Mouse (Mus musculus) limb, embryonic 11.5 days (tissue): ENCODE measurements around the gene Nppa. TPM values are rescaled to one million over a fixed set of nuclear protein-coding genes. Genes with fewer than 3 reads are reported as not detected.
A peak's percentile ranks its signal among the peaks of the same experiment; 100 is the strongest.
"Not testable (repeated sequence)": the region's sequence is repeated elsewhere in the genome, so short reads cannot be mapped to it uniquely, and the experiment has no call there.

Source experiments
- ATAC-seq: fragments of 200-750 bp; cut with Nextera tagmentation; 2 replicates; pipeline ENCODE4 v1.8.0; 2017; ENCODE audit warnings: low read depth; ENCODE audit not compliant: insufficient number of reproducible peaks, low FRiP score, low TSS enrichment
- DNase-seq: peaks from one replicate; pipeline ENCODE4 v3.0.0-alpha.2; 2015; ENCODE audit warnings: low spot score
- H3K27ac ChIP-seq: fragments of 300-500 bp; sonication (generic); replicated peaks from 2 replicates; pipeline ENCODE4 v1.5.1; 2014; ENCODE audit warnings: low read depth, mild to moderate bottlenecking, low read length
- H3K27me3 ChIP-seq: fragments of 300-500 bp; sonication (generic); 2 replicates; pipeline ENCODE4 v1.6.1; 2014; ENCODE audit warnings: mild to moderate bottlenecking, low read length, mixed read lengths; ENCODE audit not compliant: control insufficient read depth, insufficient read depth
- H3K36me3 ChIP-seq: fragments of 300-500 bp; sonication (generic); 2 replicates; pipeline ENCODE4 v1.6.1; 2014; ENCODE audit warnings: mild to moderate bottlenecking, low read length, moderate library complexity, mixed read lengths; ENCODE audit not compliant: control insufficient read depth, insufficient read depth
- H3K4me1 ChIP-seq: fragments of 300-500 bp; sonication (generic); 2 replicates; pipeline ENCODE4 v1.6.1; 2014; ENCODE audit warnings: low read length, mixed read lengths; ENCODE audit not compliant: control insufficient read depth, insufficient read depth
- H3K4me2 ChIP-seq: fragments of 300-500 bp; sonication (generic); 2 replicates; pipeline ENCODE4 v1.6.1; 2014; ENCODE audit warnings: low read depth, mild to moderate bottlenecking, moderate library complexity; ENCODE audit not compliant: severe bottlenecking
- H3K4me3 ChIP-seq: fragments of 300-500 bp; sonication (generic); 2 replicates; pipeline ENCODE4 v1.5.1; 2014; ENCODE audit warnings: low read depth, low read length
- H3K9ac ChIP-seq: fragments of 300-500 bp; sonication (generic); 2 replicates; pipeline ENCODE4 v1.6.1; 2014; ENCODE audit warnings: mild to moderate bottlenecking, low read length
- H3K9me3 ChIP-seq: fragments of 300-500 bp; sonication (generic); 2 replicates; pipeline ENCODE4 v1.6.1; 2016; ENCODE audit warnings: low read length; ENCODE audit not compliant: control insufficient read depth
- WGBS: fragments of 180-500 bp; shearing (Covaris S2); extraction: QIAGEN DNeasy Blood & Tissue Kit; methylation state at CpG from one replicate; pipeline ENCODE4 v1.1.7; 2014; 5-methylcytosine and 5-hydroxymethylcytosine counted together
- polyA plus RNA-seq: library from polyadenylated mRNA; unstranded; fragments of >200 nt; fragmentation: Nextera tagmentation; extraction: Ambion mirVana; gene quantifications from 2 replicates; pipeline ENCODE4 v1.2.1, GENCODE M21; 2014

Nppa gene
- polyA plus RNA-seq, 1 experiment from 2014 or later, result 2.0 TPM

- no peaks in the 10 kb centered on the region for H3K36me3 ChIP-seq
- peak; percentile 99 for DNase-seq
These were observed 38.2 kb downstream of the Nppa start, which contains the start of the genes Clcn6 and Mthfr for GRCm38 (mm10) chr4:148038600-148039253. TSS of gene Clcn6 (minus strand) at chr4:148038821. TSS of gene Mthfr (plus strand) at chr4:148039077.

GRCm38 (mm10) chr4:148039254-148040028, 38.9 kb downstream of the Nppa start:
- no peaks in the 10 kb centered on the region for H3K36me3 ChIP-seq
- H3K4me2 ChIP-seq, result peak overlapping the region; percentile 75
- WGBS, result 23% methylated on average over 19 of the region's 19 CpGs
- peak overlapping the region; percentile 86 for H3K4me3 ChIP-seq
- H3K4me1 ChIP-seq, result peaks cover 23% of the 10 kb centered on the region
- H3K27me3 ChIP-seq, result no peaks in the 10 kb centered on the region
- ATAC-seq, result no peak
- no peak overlapping the region; the same call in none of the 2 replicates for H3K27ac ChIP-seq
- no peaks in the 10 kb centered on the region for H3K9me3 ChIP-seq
- no peak for DNase-seq
- peak overlapping the region; percentile 66 for H3K9ac ChIP-seq

More at GRCm38 (mm10) chr4:148038600-148039253, 38.2 kb downstream of the Nppa start, which contains the start of the genes Clcn6 and Mthfr:
- H3K9me3 ChIP-seq, result no peaks in the 10 kb centered on the region
- peak within 1 kb of the TSS; percentile 36 for H3K27ac ChIP-seq
- H3K27me3 ChIP-seq, result no peaks in the 10 kb centered on the region
- ATAC-seq, result peak; percentile 96
- WGBS, result under 1% methylated on average over 54 of the region's 54 CpGs
- peaks cover 23% of the 10 kb centered on the region for H3K4me1 ChIP-seq
- peak within 1 kb of the TSS; percentile 75 for H3K4me2 ChIP-seq
- peak within 1 kb of the TSS; percentile 86 for H3K4me3 ChIP-seq
- H3K9ac ChIP-seq, result peak within 1 kb of the TSS; percentile 68

- ATAC-seq, result no peak
- no peaks in the 10 kb centered on the region for H3K9me3 ChIP-seq
- H3K4me2 ChIP-seq, result peak overlapping the region; percentile 90
- no peak overlapping the region; the same call in 1 of the 2 replicates for H3K27ac ChIP-seq
- no peaks in the 10 kb centered on the region for H3K27me3 ChIP-seq
- 70% methylated on average over 15 of the region's 15 CpGs for WGBS
- H3K36me3 ChIP-seq, result no peaks in the 10 kb centered on the region
- no peak for DNase-seq
- H3K4me1 ChIP-seq, result peaks cover 23% of the 10 kb centered on the region
- H3K4me3 ChIP-seq, result no peak overlapping the region; the same call in 1 of the 2 replicates
- H3K9ac ChIP-seq, result no peak overlapping the region
These were observed 39.7 kb downstream of the Nppa start for GRCm38 (mm10) chr4:148040029-148040830.

- no peaks in the 10 kb centered on the region for H3K9me3 ChIP-seq
- ATAC-seq, result peak; percentile 56
- peaks cover 23% of the 10 kb centered on the region for H3K4me1 ChIP-seq
- peak overlapping the region; percentile 42 for H3K4me3 ChIP-seq
- no peaks in the 10 kb centered on the region for H3K36me3 ChIP-seq
- peak overlapping the region; percentile 58 for H3K9ac ChIP-seq
- no peaks in the 10 kb centered on the region for H3K27me3 ChIP-seq
- DNase-seq, result peak; percentile 82
- H3K27ac ChIP-seq, result peak overlapping the region; percentile 65
- peak overlapping the region; percentile 90 for H3K4me2 ChIP-seq
- under 1% methylated on average over 19 of the region's 19 CpGs for WGBS
These were observed 40.5 kb downstream of the Nppa start for GRCm38 (mm10) chr4:148040933-148041610.

GRCm38 (mm10) chr4:148041611-148042191, 41.2 kb downstream of the Nppa start:
- Histone ChIP-seq H3K4me2 (peak overlapping the region; percentile 90), H3K27ac (no peak overlapping the region), H3K9ac (peak overlapping the region; percentile 58), H3K9me3 (no peaks in the 10 kb centered on the region), H3K36me3 (no peaks in the 10 kb centered on the region), H3K4me3 (peak overlapping the region; percentile 42), H3K27me3 (no peaks in the 10 kb centered on the region), H3K4me1 (peaks cover 23% of the 10 kb centered on the region)
- WGBS, result 3% methylated on average over 16 of the region's 16 CpGs
- DNase-seq (peak; percentile 36), ATAC-seq (no peak)

GRCm38 (mm10) chr4:148043327-148043726, 42.8 kb downstream of the Nppa start:
- peaks cover 19% of the 10 kb centered on the region for H3K4me1 ChIP-seq
- H3K36me3 ChIP-seq, H3K27me3 ChIP-seq, H3K9ac ChIP-seq, ATAC-seq, H3K27ac ChIP-seq, H3K4me3 ChIP-seq, H3K4me2 ChIP-seq, DNase-seq, H3K9me3 ChIP-seq: not testable (repeated sequence)
- WGBS, result 85% methylated on average over 6 of the region's 8 CpGs

GRCm38 (mm10) chr4:148044113-148044512, 43.6 kb downstream of the Nppa start:
- Histone ChIP-seq H3K4me1 (peaks cover 19% of the 10 kb centered on the region), H3K4me2 (no peak overlapping the region), H3K9ac (no peak overlapping the region), H3K4me3 (no peak overlapping the region), H3K36me3 (peaks cover 4% of the 10 kb centered on the region; the same call in 1 of the 2 replicates), H3K9me3 (no peaks in the 10 kb centered on the region), H3K27ac (no peak overlapping the region), H3K27me3 (no peaks in the 10 kb centered on the region)
- WGBS, result 91% methylated on average over 2 of the region's 2 CpGs
- DNase-seq (no peak), ATAC-seq (no peak)
